Mouse (Mus musculus) C2C12 (cell line): Measurements from ENCODE around the gene Sorl1.

Experiments used
- CTCF ChIP-seq: IDR thresholded peaks from one replicate; pipeline ENCODE4 v1.5.1; 2011; ENCODE audit not compliant: control insufficient read depth, insufficient read depth, insufficient read length
- MAX ChIP-seq: IDR thresholded peaks from one replicate; pipeline ENCODE4 v1.6.1; 2011; ENCODE audit warnings: mild to moderate bottlenecking, control low read depth

DNA sequence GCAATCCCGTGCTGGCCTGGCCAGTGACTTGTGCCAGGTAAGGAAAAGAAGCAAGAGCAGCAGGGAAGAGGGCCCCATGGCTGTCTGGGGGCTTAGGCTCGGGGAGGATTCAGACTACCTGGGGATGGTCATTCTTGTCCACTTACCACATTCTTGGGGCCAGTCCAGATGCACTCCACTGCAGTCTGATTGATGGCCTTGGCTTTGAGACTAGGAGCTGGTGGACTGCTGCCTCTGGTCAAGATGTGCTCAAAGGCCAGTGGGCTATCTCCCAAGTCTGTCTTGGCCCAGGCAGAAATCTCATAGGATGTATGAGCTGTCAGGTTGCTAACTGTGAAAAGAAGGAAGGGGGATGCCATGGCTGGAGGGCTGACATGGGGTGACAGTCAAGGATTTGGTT is 141.3 kb downstream of the Sorl1 start:
- TF ChIP-seq CTCF: no peak
- no peak for TF ChIP-seq MAX
